Mouse (Mus musculus) intestine, embryonic 16.5 days (tissue): ENCODE results near the gene Cdkn3. TPM values are rescaled to one million over a fixed set of nuclear protein-coding genes. Genes with fewer than 3 reads are reported as not detected.

Experiments used
- ATAC-seq: fragments of 200-750 bp; cut with Nextera tagmentation; 2 replicates; pipeline ENCODE4 v1.8.0; 2017; ENCODE audit warnings: moderate TSS enrichment, moderate library complexity
- H3K27ac ChIP-seq: fragments of 300-500 bp; sonication (generic); 2 replicates; pipeline ENCODE4 v1.5.1; 2014; ENCODE audit warnings: mild to moderate bottlenecking, low read length
- H3K27me3 ChIP-seq: fragments of 300-500 bp; sonication (generic); replicated peaks from 2 replicates; pipeline ENCODE4 v1.6.1; 2014; ENCODE audit warnings: low read length, control low read depth, mixed read lengths; ENCODE audit not compliant: control insufficient read depth, insufficient read depth
- H3K36me3 ChIP-seq: fragments of 300-500 bp; sonication (generic); 2 replicates; pipeline ENCODE4 v1.6.1; 2014; ENCODE audit warnings: low read length, control low read depth; ENCODE audit not compliant: control insufficient read depth, insufficient read depth
- H3K4me1 ChIP-seq: fragments of 300-500 bp; sonication (generic); 2 replicates; pipeline ENCODE4 v1.6.1; 2014; ENCODE audit warnings: low read length, control low read depth, mixed read lengths; ENCODE audit not compliant: control insufficient read depth, insufficient read depth
- H3K4me2 ChIP-seq: fragments of 300-500 bp; sonication (generic); 2 replicates; pipeline ENCODE4 v1.6.1; 2014; ENCODE audit warnings: low read depth, low read length, control low read depth
- H3K4me3 ChIP-seq: fragments of 300-500 bp; sonication (generic); 2 replicates; pipeline ENCODE4 v1.5.1; 2014; ENCODE audit warnings: mild to moderate bottlenecking, low read length
- H3K9ac ChIP-seq: fragments of 300-500 bp; sonication (generic); 2 replicates; pipeline ENCODE4 v1.6.1; 2014; ENCODE audit warnings: low read depth, low read length
- H3K9me3 ChIP-seq: fragments of 300-500 bp; sonication (generic); 2 replicates; pipeline ENCODE4 v1.6.1; 2016; ENCODE audit warnings: low read length, control low read depth; ENCODE audit not compliant: control insufficient read depth
- WGBS: fragments of 180-500 bp; shearing (Covaris S2); extraction: QIAGEN DNeasy Blood & Tissue Kit; methylation state at CpG from one replicate; pipeline ENCODE4 v1.1.7; 2014; 5-methylcytosine and 5-hydroxymethylcytosine counted together
- polyA plus RNA-seq: library from polyadenylated mRNA; unstranded; fragments of >200 nt; fragmentation: Nextera tagmentation; extraction: Ambion mirVana; gene quantifications from 2 replicates; pipeline ENCODE4 v1.2.1, GENCODE M21; 2015

The Cdkn3 gene
- polyA plus RNA-seq, 1 experiment from 2014 or later: 61.1 TPM

DNA sequence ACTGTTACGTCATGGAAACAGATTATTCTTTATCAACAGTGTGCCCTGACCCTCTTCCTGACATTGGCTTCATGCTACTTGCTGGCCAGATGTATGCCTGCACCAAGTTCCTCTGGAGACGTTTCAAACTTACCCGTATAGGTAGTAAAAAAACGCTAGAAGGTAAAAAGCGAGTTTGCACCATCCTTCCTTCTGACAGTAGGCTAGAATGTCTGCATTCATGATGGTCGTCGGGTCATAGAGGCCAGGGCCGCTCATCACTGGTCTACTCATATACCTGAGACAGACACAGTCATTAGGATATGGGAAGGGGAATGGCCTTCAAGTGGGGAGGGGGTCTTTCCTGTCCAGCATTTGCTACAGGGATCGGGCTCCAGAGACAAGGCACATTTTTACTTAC is 18.4 kb downstream of the Cdkn3 start:
- H3K36me3 ChIP-seq: peaks cover 25% of the 10 kb centered on the region
- WGBS: 96% methylated on average over 9 of the region's 9 CpGs
- no peaks in the 10 kb centered on the region for H3K27me3 ChIP-seq
- no peak for ATAC-seq
- no peak overlapping the region for H3K27ac ChIP-seq
- H3K4me2 ChIP-seq: no peak overlapping the region
- H3K9ac ChIP-seq: no peak overlapping the region
- no peaks in the 10 kb centered on the region for H3K4me1 ChIP-seq
- H3K4me3 ChIP-seq: no peak overlapping the region
- H3K9me3 ChIP-seq: peaks cover 4% of the 10 kb centered on the region; the same call in 1 of the 2 replicates

DNA sequence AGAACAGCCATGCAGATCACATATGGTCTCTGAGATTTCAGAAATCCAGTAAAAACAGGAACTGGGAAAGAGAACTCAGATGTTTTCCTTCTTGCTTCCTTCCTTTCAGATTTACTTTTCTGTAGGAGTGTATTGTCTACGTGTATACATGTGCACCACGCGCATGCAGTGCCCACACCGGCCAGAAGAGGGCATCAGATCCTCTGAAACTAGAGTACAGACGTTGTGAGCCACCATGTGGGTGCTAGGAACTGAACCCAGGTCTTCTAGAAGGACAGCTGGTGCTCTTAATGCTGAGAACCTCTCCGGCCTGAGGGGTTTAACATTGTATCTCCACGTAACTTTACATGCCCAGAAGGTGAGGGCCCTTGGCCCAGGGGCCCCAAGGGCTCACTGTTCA is 18.9 kb downstream of the Cdkn3 start:
- no peaks in the 10 kb centered on the region for H3K4me1 ChIP-seq
- H3K9ac ChIP-seq: no peak overlapping the region
- H3K4me3 ChIP-seq: no peak overlapping the region
- H3K27ac ChIP-seq: no peak overlapping the region
- no peaks in the 10 kb centered on the region for H3K27me3 ChIP-seq
- H3K9me3 ChIP-seq: peaks cover 4% of the 10 kb centered on the region; the same call in 1 of the 2 replicates
- ATAC-seq: no peak
- H3K4me2 ChIP-seq: no peak overlapping the region
- 94% methylated on average over 7 of the region's 7 CpGs for WGBS
- peaks cover 25% of the 10 kb centered on the region for H3K36me3 ChIP-seq

DNA sequence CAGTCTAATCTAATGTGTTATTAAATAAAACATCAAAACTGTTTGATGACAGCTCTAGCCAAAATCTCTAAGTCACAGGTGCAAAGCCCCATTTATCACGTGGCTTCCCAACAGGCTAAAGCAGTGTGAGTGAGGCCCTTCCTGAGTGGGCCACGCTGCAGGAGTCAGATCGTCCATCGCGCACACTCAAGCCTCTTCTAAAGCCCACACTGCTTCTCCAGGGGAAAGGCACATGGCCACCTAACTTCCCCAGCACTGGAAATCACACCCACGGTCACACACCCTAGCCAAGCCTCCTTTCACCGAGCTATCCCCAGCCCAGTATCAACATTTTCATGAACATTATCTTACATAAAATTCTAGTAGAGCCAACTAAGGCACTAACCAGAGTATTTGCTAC is 20.7 kb downstream of the Cdkn3 start:
- Histone ChIP-seq H3K36me3 (peaks cover 25% of the 10 kb centered on the region), H3K4me2 (no peak overlapping the region), H3K9me3 (peaks cover 4% of the 10 kb centered on the region; the same call in 1 of the 2 replicates), H3K27ac (no peak overlapping the region), H3K4me1 (peaks cover 2% of the 10 kb centered on the region; the same call in 1 of the 2 replicates), H3K27me3 (no peaks in the 10 kb centered on the region), H3K4me3 (no peak overlapping the region), H3K9ac (no peak overlapping the region)
- ATAC-seq: no peak
- WGBS: 92% methylated on average over 7 of the region's 7 CpGs

DNA sequence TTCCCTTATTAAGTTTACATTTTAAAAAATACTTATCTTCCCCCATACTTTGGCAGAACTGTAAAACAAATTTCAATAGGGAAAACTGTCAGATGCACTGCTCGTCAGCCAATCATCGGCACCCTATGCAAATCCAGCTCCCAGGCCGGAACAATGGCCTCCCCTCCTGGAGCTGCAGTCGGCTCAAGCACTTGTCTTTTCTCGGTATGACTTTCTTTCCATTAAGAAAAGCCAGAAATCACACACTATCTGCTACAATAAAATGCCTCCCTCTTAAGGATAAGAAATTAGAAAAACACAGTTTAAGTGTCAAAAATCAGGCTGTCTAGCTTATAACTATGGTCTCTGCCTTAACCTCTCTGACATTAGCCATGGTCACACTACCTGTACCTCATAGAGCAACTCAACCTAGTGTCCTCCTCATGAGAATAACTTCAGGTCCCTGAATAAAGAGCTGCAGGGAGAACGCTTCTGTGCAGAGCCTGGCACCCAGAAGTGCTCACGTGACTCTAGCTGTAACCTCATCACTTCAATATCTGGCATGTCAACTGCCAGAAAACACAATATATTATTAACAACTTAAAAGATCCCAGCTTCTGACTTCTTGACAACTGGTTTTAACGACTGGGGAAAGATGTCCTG is 22.0 kb downstream of the Cdkn3 start:
- peaks cover 4% of the 10 kb centered on the region; the same call in 1 of the 2 replicates for H3K9me3 ChIP-seq
- 83% methylated on average over 8 of the region's 8 CpGs for WGBS
- H3K4me3 ChIP-seq: no peak overlapping the region
- ATAC-seq: no peak
- H3K4me1 ChIP-seq: peaks cover 7% of the 10 kb centered on the region
- H3K36me3 ChIP-seq: peaks cover 25% of the 10 kb centered on the region
- no peak overlapping the region for H3K4me2 ChIP-seq
- H3K27me3 ChIP-seq: no peaks in the 10 kb centered on the region
- H3K9ac ChIP-seq: no peak overlapping the region
- no peak overlapping the region for H3K27ac ChIP-seq

DNA sequence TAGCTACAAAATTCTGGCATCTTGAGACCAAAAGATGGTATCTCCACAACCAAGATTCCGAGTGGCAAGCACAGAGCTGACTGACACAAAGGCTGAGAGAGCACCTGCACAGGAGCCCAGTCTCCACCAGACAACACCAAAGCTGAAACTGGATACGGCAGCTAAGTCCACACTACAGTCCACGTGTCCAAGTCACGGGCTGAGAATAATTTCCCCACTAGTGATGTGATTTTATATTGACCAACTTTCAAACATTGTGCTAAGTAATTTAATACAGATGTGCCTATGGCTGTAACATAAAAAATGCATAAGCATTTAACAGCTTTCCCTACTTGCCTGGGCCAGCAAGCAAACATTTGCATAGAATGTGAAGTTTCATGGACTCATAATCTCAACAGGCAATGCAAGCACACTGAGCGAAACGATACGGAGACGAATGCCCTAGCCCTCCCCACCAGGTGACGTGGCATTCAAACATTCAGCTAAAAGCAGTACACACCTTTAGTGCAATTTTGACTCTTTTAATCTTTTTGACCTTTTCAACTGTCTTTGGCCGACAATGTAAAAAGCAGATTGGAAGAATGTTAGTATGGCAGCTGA is 23.1 kb downstream of the Cdkn3 start:
- H3K9ac ChIP-seq: no peak overlapping the region
- peaks cover 4% of the 10 kb centered on the region; the same call in 1 of the 2 replicates for H3K9me3 ChIP-seq
- no peak overlapping the region for H3K4me2 ChIP-seq
- no peak overlapping the region for H3K27ac ChIP-seq
- H3K27me3 ChIP-seq: no peaks in the 10 kb centered on the region
- H3K4me1 ChIP-seq: peaks cover 7% of the 10 kb centered on the region
- H3K36me3 ChIP-seq: peaks cover 17% of the 10 kb centered on the region
- no peak for ATAC-seq
- no peak overlapping the region for H3K4me3 ChIP-seq
- WGBS: 92% methylated on average over 10 of the region's 10 CpGs

DNA sequence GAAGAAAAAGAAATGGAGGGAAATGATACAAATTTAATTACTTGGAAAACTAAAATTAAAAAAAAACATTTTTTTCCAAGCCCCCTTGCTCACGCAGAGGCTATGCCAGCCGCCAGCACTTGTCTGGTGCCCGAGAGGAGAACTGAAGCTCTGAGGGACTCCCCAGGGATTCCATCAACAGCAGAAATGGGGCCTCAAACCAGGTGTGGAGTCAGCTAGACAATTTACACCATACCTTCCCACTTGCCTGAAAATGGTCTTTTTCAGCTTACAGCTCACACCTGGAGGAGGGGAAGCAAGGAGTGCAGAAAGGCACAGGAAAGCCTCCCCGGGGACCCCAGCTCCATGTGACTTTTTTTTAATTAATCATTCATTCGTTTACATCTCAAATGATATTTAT is 24.9 kb downstream of the Cdkn3 start:
- peaks cover 7% of the 10 kb centered on the region for H3K4me1 ChIP-seq
- ATAC-seq: no peak
- no peaks in the 10 kb centered on the region for H3K36me3 ChIP-seq
- WGBS: 89% methylated on average over 5 of the region's 5 CpGs
- H3K9ac ChIP-seq: no peak overlapping the region
- no peak overlapping the region for H3K4me2 ChIP-seq
- no peak overlapping the region for H3K4me3 ChIP-seq
- no peak overlapping the region for H3K27ac ChIP-seq
- no peaks in the 10 kb centered on the region for H3K27me3 ChIP-seq
- no peaks in the 10 kb centered on the region for H3K9me3 ChIP-seq

DNA sequence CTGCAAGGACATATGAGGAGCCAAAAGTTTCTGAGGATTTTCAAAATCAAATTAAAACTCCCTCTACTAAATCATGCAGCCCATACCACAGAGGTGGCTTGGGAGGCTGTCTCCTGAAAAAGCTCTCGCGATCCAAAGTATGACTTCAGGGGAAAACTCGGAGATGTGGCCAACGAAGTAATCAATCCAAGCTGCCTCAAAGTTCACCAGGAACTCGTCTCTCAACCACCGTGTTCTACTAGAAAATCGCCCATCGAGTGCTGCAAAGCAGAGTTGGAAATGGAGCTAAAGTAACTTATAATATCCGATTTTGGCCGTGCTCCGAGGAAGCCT is 27.1 kb downstream of the Cdkn3 start:
- Histone ChIP-seq H3K4me2 (peak overlapping the region; percentile 69), H3K9me3 (no peaks in the 10 kb centered on the region), H3K9ac (peak overlapping the region; percentile 97), H3K4me1 (peaks cover 7% of the 10 kb centered on the region), H3K27ac (peak overlapping the region; percentile 98), H3K36me3 (no peaks in the 10 kb centered on the region), H3K4me3 (peak overlapping the region; percentile 95), H3K27me3 (no peaks in the 10 kb centered on the region)
- WGBS: under 1% methylated on average over 11 of the region's 11 CpGs
- ATAC-seq: no peak

DNA sequence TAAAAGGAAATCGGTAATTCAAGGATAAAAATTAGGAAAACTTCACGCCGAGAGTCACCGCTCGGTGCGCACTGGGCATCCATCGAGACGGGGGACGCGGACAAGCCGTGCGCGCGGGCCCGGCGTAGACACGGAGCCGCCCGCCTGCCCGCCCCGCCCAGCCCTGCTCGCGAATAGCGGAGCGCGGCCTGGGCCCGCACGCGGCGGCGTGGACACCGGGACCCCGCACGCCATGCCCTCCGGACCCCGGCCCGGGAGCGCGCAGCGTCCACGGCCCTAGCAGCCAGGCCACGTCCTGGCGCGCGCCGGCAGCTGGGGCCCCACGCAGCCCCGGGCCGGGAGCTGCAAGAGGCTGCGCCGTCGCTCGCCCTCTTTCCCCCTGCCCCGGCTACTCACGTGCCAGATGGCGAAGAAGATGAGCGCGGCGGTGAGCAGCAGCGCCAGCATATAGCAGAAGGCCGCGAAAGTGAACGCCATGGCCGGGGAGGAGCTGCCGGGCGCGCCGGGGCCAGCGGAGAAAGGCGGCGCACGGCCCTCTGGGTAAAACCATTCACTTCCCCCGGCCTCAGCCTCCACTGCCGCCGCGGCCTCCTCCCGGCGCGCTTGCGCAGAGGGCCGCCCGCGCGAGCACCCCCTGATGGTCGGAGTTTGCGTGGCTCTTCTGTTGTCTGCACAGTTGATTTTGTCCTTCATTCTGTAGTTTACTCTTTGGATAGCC is 27.6 kb downstream of the Cdkn3 start, which contains the start of gene Cnih1:
Cnih1 (minus strand) TSS at position 625 of the 718 bp plus-strand sequence.
- ATAC-seq: peak; percentile 96
- 0% methylated on average over 76 of the region's 86 CpGs for WGBS

DNA sequence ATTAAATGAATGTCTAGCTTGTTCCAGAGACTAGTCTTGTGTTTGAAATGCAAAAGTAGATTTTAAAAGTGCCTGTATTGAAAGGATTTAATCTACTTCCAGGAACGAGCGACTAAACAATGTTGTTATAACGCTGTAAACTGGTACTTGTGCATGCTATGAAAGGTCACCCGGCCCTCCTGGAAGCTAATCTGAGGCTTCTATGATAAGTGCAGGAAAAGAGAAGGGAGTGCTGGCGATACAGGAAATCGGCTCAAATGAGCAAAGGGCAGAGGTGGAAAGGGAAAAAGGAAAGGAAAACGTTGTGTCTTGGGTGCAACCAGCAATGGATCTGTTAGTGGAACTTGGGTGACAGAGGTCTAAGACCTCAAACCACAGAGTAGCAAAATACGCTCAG is 28.2 kb downstream of the Cdkn3 start:
- peak overlapping the region; percentile 26 for H3K4me2 ChIP-seq
- peak overlapping the region; percentile 6; the same call in 1 of the 2 replicates for H3K9ac ChIP-seq
- H3K9me3 ChIP-seq: no peaks in the 10 kb centered on the region
- H3K4me1 ChIP-seq: peaks cover 7% of the 10 kb centered on the region
- H3K4me3 ChIP-seq: peak overlapping the region; percentile 95
- H3K36me3 ChIP-seq: no peaks in the 10 kb centered on the region
- peak overlapping the region; percentile 98 for H3K27ac ChIP-seq
- no peaks in the 10 kb centered on the region for H3K27me3 ChIP-seq
- ATAC-seq: peak; percentile 72
- 22% methylated on average over 8 of the region's 8 CpGs for WGBS

More for the DNA sequence above, 27.6 kb downstream of the Cdkn3 start, which contains the start of gene Cnih1:
- Histone ChIP-seq H3K27me3 (no peaks in the 10 kb centered on the region), H3K36me3 (no peaks in the 10 kb centered on the region), H3K9me3 (no peaks in the 10 kb centered on the region), H3K9ac (peak within 1 kb of the TSS; percentile 97), H3K4me3 (peak within 1 kb of the TSS; percentile 95), H3K27ac (peak within 1 kb of the TSS; percentile 98), H3K4me2 (peak within 1 kb of the TSS; percentile 69), H3K4me1 (peaks cover 7% of the 10 kb centered on the region)
